Mouse (Mus musculus) ES-E14 (cell line): ENCODE measurements at regions not wholly inside any gene's neighbourhood (a gene's known extent, or its start where the extent isn't known, plus 50 kb on each side); places are given as distances from the start of the nearest gene placed in this dataset.

Experiments
- CHD2 ChIP-seq: IDR thresholded peaks from 2 replicates; pipeline ENCODE4 v1.6.1; 2014; ENCODE audit warnings: mild to moderate bottlenecking, low read depth, low read length, inconsistent platforms
- HCFC1 ChIP-seq: IDR thresholded peaks from 2 replicates; pipeline ENCODE4 v1.6.1; 2012; ENCODE audit warnings: low read length, inconsistent platforms, borderline replicate concordance; ENCODE audit not compliant: insufficient read depth
- MAFK ChIP-seq: IDR thresholded peaks from 2 replicates; pipeline ENCODE4 v1.6.1; 2014; ENCODE audit warnings: mild to moderate bottlenecking, low read depth, low read length, inconsistent platforms; ENCODE audit not compliant: insufficient read depth
- ZC3H11A ChIP-seq: IDR thresholded peaks from 2 replicates; pipeline ENCODE4 v1.6.1; 2012; ENCODE audit warnings: low read depth, mild to moderate bottlenecking, inconsistent platforms, low read length, borderline replicate concordance
- ZNF384 ChIP-seq: IDR thresholded peaks from 2 replicates; pipeline ENCODE4 v1.6.1; 2012; ENCODE audit warnings: low read depth, low read length, inconsistent platforms

- TF ChIP-seq ZC3H11A (no peak), HCFC1 (no peak), CHD2 (no peak), ZNF384 (no peak), MAFK (no peak)
Observed at GRCm38 (mm10) chr4:95435080-95435479, 122.2 kb upstream of the Fggy start.
